ENCODE assay signal across 8 mouse cellular contexts in the genomic region with DNA sequence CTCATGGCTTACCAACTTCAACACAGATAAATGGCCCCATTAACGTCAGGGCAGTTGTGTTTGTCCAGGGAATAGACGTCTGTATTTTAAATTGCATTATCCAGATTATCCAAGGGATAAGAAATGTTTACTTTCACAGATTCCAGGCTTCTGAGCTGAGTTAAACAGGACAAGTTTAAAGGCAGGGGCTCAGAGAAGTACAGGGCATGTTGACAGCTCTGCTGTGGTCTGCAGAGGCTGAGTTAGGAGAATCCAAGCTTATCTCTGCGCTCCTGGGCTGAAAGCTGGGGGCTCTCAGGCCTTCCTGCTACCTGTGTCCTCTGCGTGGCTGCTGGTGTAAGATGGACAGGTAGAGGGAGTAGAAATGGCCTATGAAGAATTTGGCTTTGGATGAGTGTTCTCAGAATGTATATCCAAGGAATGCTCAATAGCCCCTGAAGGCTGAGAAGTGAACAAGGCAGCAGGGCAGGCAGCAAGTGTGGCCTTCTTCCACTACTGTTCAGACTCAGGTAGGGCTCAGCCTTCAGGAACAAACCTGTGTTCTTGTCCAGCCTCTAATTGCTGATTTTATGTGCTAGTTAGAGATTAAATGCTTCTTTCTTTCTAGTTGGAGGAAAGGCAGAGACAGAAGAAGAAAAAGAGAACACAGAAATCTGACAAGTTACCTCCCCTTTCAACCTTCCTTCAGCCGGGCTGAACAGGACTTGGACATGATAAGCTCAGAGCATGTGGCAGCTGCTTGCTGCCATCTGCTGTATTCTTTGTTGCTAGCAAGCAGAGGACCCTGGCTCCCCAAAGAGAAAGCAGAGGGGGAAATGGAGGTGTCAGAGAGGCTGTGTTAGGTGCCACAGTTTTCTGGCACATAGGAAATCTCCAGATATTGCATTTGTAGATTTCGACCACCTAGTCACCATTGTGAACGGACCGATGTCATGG.
A peak's percentile ranks its signal among the peaks of the same experiment; 100 is the strongest.
DNase-seq lines count a peak whose midpoint lies in the region; ATAC-seq lines count a peak whose summit lies in the region.

No protein-coding gene starts in this region.

- intact Hi-C loops in left cerebral cortex, postnatal 14 days (cut with DNase I): loop anchor here (2.0 to 5.0 kb wide), 2 partner anchors 405 to 527 kb away; no protein-coding TSS in a partner anchor

- H3K4me1 ChIP-seq in liver, embryonic 12.5 days: no peaks in the 10 kb centered on the region
- no peaks in the 10 kb centered on the region for H3K4me1 ChIP-seq in intestine, embryonic 16.5 days (ENCODE audit: control insufficient read depth, insufficient read depth, low read length)
- H3K4me1 ChIP-seq in midbrain, embryonic 15.5 days: no peaks in the 10 kb centered on the region

- H3K27ac ChIP-seq in liver, embryonic 12.5 days: no peak overlapping the region
- H3K27ac ChIP-seq in intestine, embryonic 16.5 days (ENCODE audit: low read length): no peak overlapping the region
- H3K27ac ChIP-seq in midbrain, embryonic 15.5 days: no peak overlapping the region

- H3K9ac ChIP-seq in liver, embryonic 12.5 days: no peak overlapping the region
- no peak overlapping the region for H3K9ac ChIP-seq in intestine, embryonic 16.5 days (ENCODE audit: low read depth, low read length)
- H3K9ac ChIP-seq in midbrain, embryonic 15.5 days: no peak overlapping the region

- no peak for ATAC-seq in liver, embryonic 12.5 days
- ATAC-seq in intestine, embryonic 16.5 days: peak; percentile 28; the same call in 1 of the 2 replicates
- ATAC-seq in midbrain, embryonic 15.5 days (replicated peaks): peak; percentile 89

- no peak overlapping the region for H3K4me2 ChIP-seq in liver, embryonic 12.5 days
- H3K4me2 ChIP-seq in intestine, embryonic 16.5 days (ENCODE audit: low read depth, low read length): no peak overlapping the region
- H3K4me2 ChIP-seq in midbrain, embryonic 15.5 days: no peak overlapping the region

- no peaks in the 10 kb centered on the region for H3K36me3 ChIP-seq in liver, embryonic 12.5 days
- no peaks in the 10 kb centered on the region for H3K36me3 ChIP-seq in intestine, embryonic 16.5 days (ENCODE audit: control insufficient read depth, insufficient read depth, low read length)
- no peaks in the 10 kb centered on the region for H3K36me3 ChIP-seq in midbrain, embryonic 15.5 days (replicated peaks)

- H3K4me3 ChIP-seq in liver, embryonic 12.5 days: no peak overlapping the region
- H3K4me3 ChIP-seq in intestine, embryonic 16.5 days (ENCODE audit: low read length): no peak overlapping the region
- no peak overlapping the region for H3K4me3 ChIP-seq in midbrain, embryonic 15.5 days

- no peaks in the 10 kb centered on the region for H3K27me3 ChIP-seq in liver, embryonic 12.5 days (replicated peaks)
- H3K27me3 ChIP-seq in intestine, embryonic 16.5 days (replicated peaks; ENCODE audit: control insufficient read depth, insufficient read depth, low read length): no peaks in the 10 kb centered on the region
- H3K27me3 ChIP-seq in midbrain, embryonic 15.5 days (replicated peaks): no peaks in the 10 kb centered on the region

- peak; percentile 4 for DNase-seq in liver
- DNase-seq in embryo, embryonic 9.5 days (ENCODE audit: extremely low spot score): peak; percentile 28
- DNase-seq in left cerebral cortex, postnatal 14 days (ENCODE audit: low spot score in 2 of 2): peak; percentile 32 to 58
- DNase-seq in testis, postnatal 10 days (ENCODE audit: low spot score): peak; percentile 55
- DNase-seq in spleen, postnatal 36 days (ENCODE audit: low spot score in 2 of 2): no peak

- WGBS in liver, embryonic 12.5 days (ENCODE audit: insufficient replicate concordance): 54% methylated on average over 8 of the region's 8 CpGs
- 50% methylated on average over 8 of the region's 8 CpGs for WGBS in intestine, embryonic 16.5 days
- WGBS in midbrain, embryonic 15.5 days: 73% methylated on average over 8 of the region's 8 CpGs

- H3K9me3 ChIP-seq in liver, embryonic 12.5 days (replicated peaks): no peaks in the 10 kb centered on the region
- no peaks in the 10 kb centered on the region for H3K9me3 ChIP-seq in intestine, embryonic 16.5 days (ENCODE audit: control insufficient read depth, low read length)
- H3K9me3 ChIP-seq in midbrain, embryonic 15.5 days: no peaks in the 10 kb centered on the region

Comparison
In these comparisons a context has a peak if more than half of its experiments do, and no peak if none do; other contexts are left out.
1. DNase-seq: peak in liver (single experiment), embryo, embryonic 9.5 days (single experiment), left cerebral cortex, postnatal 14 days (2 of 2) and testis, postnatal 10 days (single experiment); none in spleen, postnatal 36 days (0 of 2).